Mouse (Mus musculus) limb, embryonic 15.5 days (tissue): ENCODE measurements around the gene Glis1. TPM values are rescaled to one million over a fixed set of nuclear protein-coding genes. Genes with fewer than 3 reads are reported as not detected.

Source experiments
- ATAC-seq: fragments of 200-750 bp; cut with Nextera tagmentation; 2 replicates; pipeline ENCODE4 v1.8.0; 2017; ENCODE audit warnings: low read depth, moderate TSS enrichment; ENCODE audit not compliant: insufficient number of reproducible peaks, low FRiP score, low TSS enrichment
- H3K27ac ChIP-seq: fragments of 300-500 bp; sonication (generic); 2 replicates; pipeline ENCODE4 v1.5.1; 2015; ENCODE audit warnings: moderate library complexity, mild to moderate bottlenecking, inconsistent platforms
- H3K27me3 ChIP-seq: fragments of 300-500 bp; sonication (generic); 2 replicates; pipeline ENCODE4 v1.6.1; 2015; ENCODE audit warnings: inconsistent platforms
- H3K36me3 ChIP-seq: fragments of 300-500 bp; sonication (generic); 2 replicates; pipeline ENCODE4 v1.6.1; 2015; ENCODE audit warnings: inconsistent platforms
- H3K4me1 ChIP-seq: fragments of 300-500 bp; sonication (generic); 2 replicates; pipeline ENCODE4 v1.6.1; 2015; ENCODE audit warnings: inconsistent platforms
- H3K4me2 ChIP-seq: fragments of 300-500 bp; sonication (generic); 2 replicates; pipeline ENCODE4 v1.6.1; 2015; ENCODE audit warnings: mild to moderate bottlenecking, inconsistent platforms
- H3K4me3 ChIP-seq: fragments of 300-500 bp; sonication (generic); 2 replicates; pipeline ENCODE4 v1.5.1; 2015; ENCODE audit warnings: mild to moderate bottlenecking, inconsistent platforms
- H3K9ac ChIP-seq: fragments of 300-500 bp; sonication (generic); 2 replicates; pipeline ENCODE4 v1.6.1; 2015; ENCODE audit warnings: inconsistent platforms
- H3K9me3 ChIP-seq: fragments of 300-500 bp; sonication (generic); 2 replicates; pipeline ENCODE4 v1.6.1; 2016; ENCODE audit warnings: inconsistent platforms
- WGBS: fragments of 180-500 bp; shearing (Covaris S2); methylation state at CpG from one replicate; pipeline ENCODE4 v1.1.7; 2015; 5-methylcytosine and 5-hydroxymethylcytosine counted together
- polyA plus RNA-seq: library from polyadenylated mRNA; unstranded; fragments of >200 nt; fragmentation: Nextera tagmentation; extraction: Ambion mirVana; gene quantifications from 2 replicates; pipeline ENCODE4 v1.2.1, GENCODE M21; 2015

Gene Glis1
- polyA plus RNA-seq, 1 experiment from 2014 or later: 11.2 TPM

DNA sequence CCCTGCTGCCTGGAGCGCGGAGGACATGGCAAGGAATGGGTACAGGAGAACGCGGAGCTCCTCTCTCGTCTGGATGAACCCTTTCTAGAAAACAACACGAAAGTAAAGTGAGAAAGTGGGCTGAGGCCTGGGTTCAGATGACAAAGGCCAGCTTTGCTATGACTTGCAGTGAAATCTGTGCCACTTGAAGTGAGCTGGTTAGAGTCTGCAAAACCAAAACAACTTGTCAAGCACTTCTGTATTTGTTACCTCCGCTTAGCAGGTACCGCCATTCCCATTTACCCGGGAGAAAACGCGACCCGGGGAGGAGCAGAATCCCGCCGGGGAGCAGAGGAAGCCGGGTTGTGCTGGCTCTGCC lies 414 bp upstream of the Glis1 start:
- 9% methylated on average over 15 of the region's 15 CpGs for WGBS
- peaks cover 71% of the 10 kb centered on the region for H3K27me3 ChIP-seq
- peak overlapping the region; percentile 62 for H3K4me3 ChIP-seq
- H3K4me1 ChIP-seq: peaks cover 29% of the 10 kb centered on the region
- peak overlapping the region; percentile 96 for H3K4me2 ChIP-seq
- ATAC-seq: no peak
- H3K27ac ChIP-seq: no peak overlapping the region
- H3K9me3 ChIP-seq: no peaks in the 10 kb centered on the region
- H3K36me3 ChIP-seq: no peaks in the 10 kb centered on the region
- H3K9ac ChIP-seq: peak overlapping the region; percentile 45; the same call in 1 of the 2 replicates

DNA sequence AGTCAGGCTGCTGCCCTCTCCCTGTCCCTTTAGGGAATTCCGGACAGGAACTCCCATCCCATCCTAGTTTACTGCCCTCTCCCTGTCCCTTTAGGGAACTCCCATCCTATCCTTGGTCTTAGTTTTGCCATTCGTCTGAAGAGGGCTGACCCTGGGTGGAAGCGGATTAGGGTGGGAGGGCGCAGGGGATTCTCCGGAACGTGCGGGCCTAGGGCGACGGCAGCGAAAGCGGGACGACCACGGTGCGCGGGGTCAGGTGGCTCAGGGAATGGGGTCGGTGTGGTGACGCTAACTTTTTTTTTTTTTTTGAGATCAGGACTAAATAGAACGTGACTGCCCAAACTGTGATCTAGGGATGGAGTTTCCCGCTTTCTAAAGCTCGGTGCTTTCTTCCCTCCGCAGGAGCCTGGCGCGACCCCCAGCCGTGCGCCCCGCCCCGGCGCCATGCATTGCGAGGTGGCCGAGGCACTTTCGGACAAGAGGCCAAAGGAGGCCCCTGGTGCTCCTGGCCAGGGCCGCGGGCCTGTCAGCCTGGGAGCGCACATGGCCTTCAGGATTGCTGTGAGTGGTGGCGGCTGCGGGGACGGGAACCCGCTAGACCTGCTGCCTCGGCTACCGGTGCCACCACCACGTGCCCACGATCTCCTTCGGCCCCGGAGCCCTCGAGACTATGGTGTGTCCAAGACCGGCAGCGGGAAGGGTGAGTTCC lies 1.0 kb downstream of the Glis1 start:
- Histone ChIP-seq H3K27me3 (peaks cover 72% of the 10 kb centered on the region), H3K9ac (peak overlapping the region; percentile 45), H3K4me1 (peaks cover 38% of the 10 kb centered on the region), H3K9me3 (no peaks in the 10 kb centered on the region), H3K4me2 (peak overlapping the region; percentile 96), H3K36me3 (no peaks in the 10 kb centered on the region), H3K4me3 (peak overlapping the region; percentile 62), H3K27ac (no peak overlapping the region)
- 2% methylated on average over 47 of the region's 47 CpGs for WGBS
- ATAC-seq: no peak

DNA sequence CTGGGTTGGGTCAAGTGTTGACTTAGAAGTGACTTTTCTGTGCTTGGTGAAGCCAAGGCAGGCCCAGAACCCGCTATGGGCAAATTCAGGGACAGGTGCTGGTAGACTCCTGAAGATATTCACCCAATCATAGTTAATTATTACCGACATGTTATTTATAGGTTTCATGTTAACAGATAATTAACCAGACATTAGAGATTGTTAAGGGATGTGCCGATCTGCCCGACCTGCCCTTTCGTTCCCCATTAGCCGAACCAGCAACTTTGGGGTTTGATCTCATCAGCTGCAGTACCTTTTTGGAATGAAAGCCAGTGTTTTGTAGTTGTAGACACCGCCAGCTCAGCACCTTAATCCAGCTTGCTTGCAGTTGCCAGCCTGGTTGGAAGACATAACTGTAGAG lies 2.1 kb downstream of the Glis1 start:
- no peaks in the 10 kb centered on the region for H3K9me3 ChIP-seq
- ATAC-seq: no peak
- no peak overlapping the region for H3K9ac ChIP-seq
- H3K4me1 ChIP-seq: peaks cover 49% of the 10 kb centered on the region
- H3K4me3 ChIP-seq: no peak overlapping the region
- H3K36me3 ChIP-seq: no peaks in the 10 kb centered on the region
- 87% methylated on average over 7 of the region's 7 CpGs for WGBS
- H3K4me2 ChIP-seq: peak overlapping the region; percentile 17; the same call in 1 of the 2 replicates
- peaks cover 76% of the 10 kb centered on the region for H3K27me3 ChIP-seq
- no peak overlapping the region for H3K27ac ChIP-seq

DNA sequence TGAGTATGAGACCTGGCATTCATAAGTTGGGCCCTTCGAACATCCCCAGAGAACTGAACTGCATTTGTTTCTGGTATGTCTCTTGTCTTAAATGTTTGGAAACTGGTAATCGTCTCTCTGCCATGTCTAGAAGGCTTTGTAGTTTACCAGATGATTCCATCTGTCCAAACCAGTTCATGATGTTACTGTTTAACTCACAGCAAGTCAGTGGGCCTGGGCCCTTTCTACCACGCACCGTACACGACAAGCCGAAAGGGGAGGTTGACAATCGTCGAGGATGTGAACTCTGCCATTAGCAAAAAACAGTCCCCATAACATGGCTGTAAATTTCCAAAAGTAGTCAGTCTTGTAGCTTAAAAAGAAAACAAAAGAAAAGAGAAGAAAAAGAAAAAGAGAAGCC lies 4.3 kb downstream of the Glis1 start:
- Histone ChIP-seq H3K9me3 (no peaks in the 10 kb centered on the region), H3K36me3 (no peaks in the 10 kb centered on the region), H3K27ac (no peak overlapping the region), H3K27me3 (peaks cover 65% of the 10 kb centered on the region), H3K4me3 (no peak overlapping the region), H3K4me2 (no peak overlapping the region), H3K9ac (no peak overlapping the region), H3K4me1 (peaks cover 66% of the 10 kb centered on the region)
- ATAC-seq: no peak
- 79% methylated on average over 8 of the region's 8 CpGs for WGBS

DNA sequence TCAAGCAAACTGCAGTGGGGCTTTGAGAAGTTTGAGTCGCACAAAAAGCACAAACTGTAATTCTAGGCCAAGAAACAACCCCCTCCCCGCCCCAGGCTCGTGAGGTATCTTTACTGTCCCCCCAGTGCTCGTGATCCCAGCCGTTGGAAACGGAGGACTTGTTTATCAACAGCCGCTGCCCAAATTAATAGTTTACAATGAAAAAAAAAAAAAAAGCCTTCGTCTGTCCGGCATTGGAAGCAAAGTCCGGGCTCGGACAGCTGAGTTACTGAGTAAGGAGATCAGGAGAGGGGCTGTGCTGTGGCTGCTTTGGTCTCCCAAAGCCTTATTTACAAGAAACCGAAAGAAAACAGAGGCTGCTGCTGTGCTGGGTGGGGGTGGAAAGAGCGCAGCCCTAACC lies 5.9 kb downstream of the Glis1 start:
- no peak overlapping the region for H3K27ac ChIP-seq
- no peak overlapping the region for H3K9ac ChIP-seq
- peaks cover 59% of the 10 kb centered on the region for H3K4me1 ChIP-seq
- no peak overlapping the region for H3K4me3 ChIP-seq
- no peaks in the 10 kb centered on the region for H3K9me3 ChIP-seq
- no peak for ATAC-seq
- H3K4me2 ChIP-seq: peak overlapping the region; percentile 32
- H3K27me3 ChIP-seq: peaks cover 60% of the 10 kb centered on the region
- WGBS: 28% methylated on average over 13 of the region's 13 CpGs
- no peaks in the 10 kb centered on the region for H3K36me3 ChIP-seq

DNA sequence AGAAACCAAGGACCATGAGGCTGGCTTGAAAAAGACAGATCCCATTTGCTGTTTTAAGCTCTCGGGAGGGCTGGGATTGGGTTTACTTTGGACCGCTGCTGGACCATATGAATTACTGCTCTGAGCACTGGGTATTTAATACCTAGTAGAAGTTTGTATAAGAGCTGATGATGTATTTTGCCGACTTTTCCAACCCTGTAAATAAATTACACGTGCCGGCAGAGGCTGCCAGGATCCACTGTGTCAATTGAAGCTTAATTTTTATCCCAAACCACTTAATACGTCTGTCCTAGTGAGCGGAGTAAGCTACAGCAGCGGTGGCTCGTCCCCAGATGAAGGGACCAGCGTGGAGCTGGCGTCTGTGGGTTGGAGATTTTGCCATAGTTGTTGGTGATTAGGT lies 7.9 kb downstream of the Glis1 start:
- Histone ChIP-seq H3K9me3 (no peaks in the 10 kb centered on the region), H3K27ac (no peak overlapping the region), H3K4me1 (peaks cover 57% of the 10 kb centered on the region), H3K4me2 (peak overlapping the region; percentile 39), H3K4me3 (0 out of 2 replicates have a peak overlapping the region, but pooled peaks have one; percentile 11), H3K27me3 (peaks cover 55% of the 10 kb centered on the region), H3K9ac (no peak overlapping the region), H3K36me3 (no peaks in the 10 kb centered on the region)
- WGBS: 33% methylated on average over 11 of the region's 11 CpGs
- ATAC-seq: no peak

DNA sequence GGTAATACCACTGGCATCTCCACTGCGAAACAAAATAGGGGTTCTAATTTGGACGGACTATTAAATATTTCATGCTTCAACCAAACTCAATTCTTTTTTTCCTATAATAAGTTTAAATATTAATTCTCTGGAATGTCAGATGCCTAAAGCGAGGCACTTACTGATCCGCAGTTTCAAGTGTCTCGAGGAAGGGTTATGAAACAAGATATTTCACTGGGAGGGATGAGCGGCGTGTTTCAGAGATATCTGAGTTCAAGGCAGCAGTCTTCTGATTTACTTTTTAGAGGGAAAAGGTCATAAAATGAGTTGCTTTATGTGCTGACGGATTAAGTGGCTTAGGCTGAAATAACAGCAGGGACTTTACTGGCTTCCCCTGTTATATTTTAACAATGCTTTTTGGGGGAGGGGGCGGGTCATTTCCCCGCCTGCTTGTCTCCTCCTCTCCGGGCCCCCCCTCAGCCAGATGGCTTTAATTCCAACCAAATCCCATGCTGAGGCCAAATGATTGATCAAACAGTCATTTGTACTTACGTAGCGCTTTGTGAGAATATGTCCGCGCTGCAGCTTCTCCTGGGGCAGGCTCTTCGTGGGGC lies 8.6 kb downstream of the Glis1 start:
- no peaks in the 10 kb centered on the region for H3K36me3 ChIP-seq
- no peak overlapping the region for H3K27ac ChIP-seq
- H3K4me1 ChIP-seq: peaks cover 57% of the 10 kb centered on the region
- WGBS: 27% methylated on average over 16 of the region's 16 CpGs
- no peak for ATAC-seq
- H3K4me2 ChIP-seq: peak overlapping the region; percentile 39
- H3K9ac ChIP-seq: no peak overlapping the region
- H3K9me3 ChIP-seq: no peaks in the 10 kb centered on the region
- no peak overlapping the region for H3K4me3 ChIP-seq
- peaks cover 48% of the 10 kb centered on the region for H3K27me3 ChIP-seq

DNA sequence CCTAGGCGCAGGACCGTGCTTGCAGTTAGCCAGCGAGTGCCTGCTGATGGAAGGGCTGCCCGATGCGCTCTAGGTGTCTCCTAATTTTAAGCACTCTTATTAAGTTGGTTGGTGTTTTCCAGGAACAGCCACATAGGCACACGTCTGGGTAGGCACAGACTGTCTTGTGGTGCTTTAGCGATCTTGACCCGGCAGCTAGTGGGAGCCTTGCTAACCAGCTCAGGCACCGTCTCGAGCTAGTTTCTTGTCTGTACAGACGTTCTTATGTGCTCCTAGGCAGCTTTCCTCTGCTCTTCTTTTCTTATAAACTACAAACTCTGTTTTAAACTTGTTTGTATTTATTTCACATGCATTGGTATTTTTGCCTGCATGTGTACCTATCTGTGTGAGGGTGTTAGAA lies 9.2 kb downstream of the Glis1 start:
- Histone ChIP-seq H3K4me2 (peak overlapping the region; percentile 39; the same call in 1 of the 2 replicates), H3K36me3 (no peaks in the 10 kb centered on the region), H3K27ac (no peak overlapping the region), H3K27me3 (peaks cover 44% of the 10 kb centered on the region), H3K4me3 (no peak overlapping the region), H3K4me1 (peaks cover 53% of the 10 kb centered on the region), H3K9ac (no peak overlapping the region), H3K9me3 (no peaks in the 10 kb centered on the region)
- no peak for ATAC-seq
- WGBS: 43% methylated on average over 11 of the region's 11 CpGs

DNA sequence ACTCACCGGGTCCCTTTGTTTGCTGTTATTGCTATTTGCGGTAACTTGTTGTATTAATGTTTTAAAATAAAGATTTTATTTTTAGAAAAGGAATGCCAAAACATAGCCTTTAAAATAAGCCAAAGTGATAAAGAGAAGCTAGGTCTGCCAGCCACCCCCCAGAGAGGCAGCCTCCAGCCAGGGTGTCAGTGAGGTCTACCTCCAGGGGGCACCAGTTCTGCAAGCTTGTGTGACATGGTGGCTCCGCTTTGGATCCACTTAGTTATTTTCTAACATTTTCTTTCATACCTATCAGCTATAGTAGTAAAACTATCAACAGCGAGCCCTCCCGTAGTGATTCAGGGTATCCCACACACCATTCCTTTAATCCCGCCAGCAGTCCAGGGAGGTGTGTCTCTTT lies 14.1 kb downstream of the Glis1 start:
- Histone ChIP-seq H3K4me1 (peaks cover 15% of the 10 kb centered on the region), H3K4me2 (no peak overlapping the region), H3K27me3 (peaks cover 24% of the 10 kb centered on the region), H3K9me3 (no peaks in the 10 kb centered on the region), H3K9ac (no peak overlapping the region), H3K36me3 (no peaks in the 10 kb centered on the region), H3K4me3 (no peak overlapping the region), H3K27ac (no peak overlapping the region)
- ATAC-seq: no peak
- 64% methylated on average over 6 of the region's 6 CpGs for WGBS

DNA sequence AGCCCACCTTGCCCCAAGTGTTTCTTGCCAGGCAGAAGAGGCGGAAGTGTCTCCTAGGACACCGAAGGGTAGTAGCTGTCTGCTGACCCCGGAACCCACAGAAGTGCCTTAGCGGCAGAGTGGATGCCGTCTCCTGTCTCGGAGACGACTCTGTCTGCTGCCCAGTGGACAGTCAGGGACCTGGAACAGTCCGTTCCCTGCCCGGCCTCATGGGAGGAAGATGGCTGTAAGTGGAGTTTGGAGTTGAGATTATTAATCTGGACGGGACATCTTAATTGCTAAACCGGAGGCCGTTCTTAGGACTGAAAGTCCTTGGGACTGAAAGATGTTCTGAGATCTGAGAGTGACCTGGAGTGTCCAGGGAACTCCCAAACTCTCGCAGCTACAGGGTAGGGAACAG lies 15.1 kb downstream of the Glis1 start:
- Histone ChIP-seq H3K4me1 (peaks cover 9% of the 10 kb centered on the region; the same call in 1 of the 2 replicates), H3K4me2 (no peak overlapping the region), H3K4me3 (no peak overlapping the region), H3K27me3 (peaks cover 18% of the 10 kb centered on the region), H3K27ac (no peak overlapping the region), H3K9ac (no peak overlapping the region), H3K36me3 (no peaks in the 10 kb centered on the region), H3K9me3 (no peaks in the 10 kb centered on the region)
- ATAC-seq: no peak
- 90% methylated on average over 13 of the region's 13 CpGs for WGBS

DNA sequence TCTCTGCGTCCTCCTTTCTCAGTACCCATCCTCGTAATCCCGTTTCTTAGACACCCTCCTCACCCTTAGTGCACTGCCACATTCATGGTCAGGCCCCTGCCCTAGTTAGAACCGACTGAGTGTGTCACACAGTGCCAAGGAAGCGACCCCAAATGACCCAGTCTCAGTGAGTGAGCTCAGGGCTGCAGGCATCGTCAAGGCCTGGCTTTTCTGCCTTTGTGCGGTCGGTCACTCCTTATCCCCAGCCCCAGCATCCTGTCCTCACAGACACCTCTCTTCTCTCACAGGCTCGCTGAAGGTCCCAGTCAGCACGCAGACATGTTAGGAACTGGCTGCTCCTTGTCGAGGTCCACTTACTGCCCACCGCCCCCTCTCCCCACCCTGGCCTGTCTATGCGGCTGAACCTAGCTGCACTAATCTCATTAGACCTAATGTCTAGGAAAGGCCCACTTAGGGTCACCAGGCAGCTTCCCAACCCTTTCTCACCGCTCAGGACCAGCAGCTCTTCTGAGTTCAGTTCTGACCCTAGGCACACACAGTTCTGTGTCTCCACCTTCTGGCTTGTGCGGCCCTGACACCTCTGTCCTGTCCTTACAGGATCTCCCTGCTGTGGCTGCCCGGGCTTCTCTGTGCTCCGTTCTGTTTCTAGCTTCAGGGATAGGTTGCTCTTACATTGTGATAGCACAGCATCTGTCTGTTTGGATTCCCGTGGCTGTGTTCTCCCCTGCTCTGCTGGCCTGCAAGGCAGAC lies 18.1 kb downstream of the Glis1 start:
- ATAC-seq: no peak

More for the DNA sequence above, 18.1 kb downstream of the Glis1 start:
- no peaks in the 10 kb centered on the region for H3K36me3 ChIP-seq
- H3K9ac ChIP-seq: no peak overlapping the region
- H3K27me3 ChIP-seq: no peaks in the 10 kb centered on the region; the same call in none of the 2 replicates
- no peak overlapping the region for H3K4me2 ChIP-seq
- H3K9me3 ChIP-seq: no peaks in the 10 kb centered on the region
- no peak overlapping the region for H3K27ac ChIP-seq
- WGBS: 80% methylated on average over 18 of the region's 18 CpGs
- no peak overlapping the region for H3K4me3 ChIP-seq
- peaks cover 8% of the 10 kb centered on the region for H3K4me1 ChIP-seq
